Mouse (Mus musculus) limb, embryonic 11.5 days (tissue): ENCODE results near the gene Plac9b. TPM values are rescaled to one million over a fixed set of nuclear protein-coding genes. Genes with fewer than 3 reads are reported as not detected.
"Not testable (repeated sequence)": the region's sequence is repeated elsewhere in the genome, so short reads cannot be mapped to it uniquely, and the experiment has no call there.

Experiments used
- ATAC-seq: fragments of 200-750 bp; cut with Nextera tagmentation; 2 replicates; pipeline ENCODE4 v1.8.0; 2017; ENCODE audit warnings: low read depth; ENCODE audit not compliant: insufficient number of reproducible peaks, low FRiP score, low TSS enrichment
- DNase-seq: peaks from one replicate; pipeline ENCODE4 v3.0.0-alpha.2; 2015; ENCODE audit warnings: low spot score
- H3K27ac ChIP-seq: fragments of 300-500 bp; sonication (generic); replicated peaks from 2 replicates; pipeline ENCODE4 v1.5.1; 2014; ENCODE audit warnings: low read depth, mild to moderate bottlenecking, low read length
- H3K27me3 ChIP-seq: fragments of 300-500 bp; sonication (generic); 2 replicates; pipeline ENCODE4 v1.6.1; 2014; ENCODE audit warnings: mild to moderate bottlenecking, low read length, mixed read lengths; ENCODE audit not compliant: control insufficient read depth, insufficient read depth
- H3K36me3 ChIP-seq: fragments of 300-500 bp; sonication (generic); 2 replicates; pipeline ENCODE4 v1.6.1; 2014; ENCODE audit warnings: mild to moderate bottlenecking, low read length, moderate library complexity, mixed read lengths; ENCODE audit not compliant: control insufficient read depth, insufficient read depth
- H3K4me1 ChIP-seq: fragments of 300-500 bp; sonication (generic); 2 replicates; pipeline ENCODE4 v1.6.1; 2014; ENCODE audit warnings: low read length, mixed read lengths; ENCODE audit not compliant: control insufficient read depth, insufficient read depth
- H3K4me2 ChIP-seq: fragments of 300-500 bp; sonication (generic); 2 replicates; pipeline ENCODE4 v1.6.1; 2014; ENCODE audit warnings: low read depth, mild to moderate bottlenecking, moderate library complexity; ENCODE audit not compliant: severe bottlenecking
- H3K4me3 ChIP-seq: fragments of 300-500 bp; sonication (generic); 2 replicates; pipeline ENCODE4 v1.5.1; 2014; ENCODE audit warnings: low read depth, low read length
- H3K9ac ChIP-seq: fragments of 300-500 bp; sonication (generic); 2 replicates; pipeline ENCODE4 v1.6.1; 2014; ENCODE audit warnings: mild to moderate bottlenecking, low read length
- H3K9me3 ChIP-seq: fragments of 300-500 bp; sonication (generic); 2 replicates; pipeline ENCODE4 v1.6.1; 2016; ENCODE audit warnings: low read length; ENCODE audit not compliant: control insufficient read depth
- WGBS: fragments of 180-500 bp; shearing (Covaris S2); extraction: QIAGEN DNeasy Blood & Tissue Kit; methylation state at CpG from one replicate; pipeline ENCODE4 v1.1.7; 2014; 5-methylcytosine and 5-hydroxymethylcytosine counted together
- polyA plus RNA-seq: library from polyadenylated mRNA; unstranded; fragments of >200 nt; fragmentation: Nextera tagmentation; extraction: Ambion mirVana; gene quantifications from 2 replicates; pipeline ENCODE4 v1.2.1, GENCODE M21; 2014

Plac9b gene
- polyA plus RNA-seq, 1 experiment from 2014 or later = 0.45 TPM

DNA sequence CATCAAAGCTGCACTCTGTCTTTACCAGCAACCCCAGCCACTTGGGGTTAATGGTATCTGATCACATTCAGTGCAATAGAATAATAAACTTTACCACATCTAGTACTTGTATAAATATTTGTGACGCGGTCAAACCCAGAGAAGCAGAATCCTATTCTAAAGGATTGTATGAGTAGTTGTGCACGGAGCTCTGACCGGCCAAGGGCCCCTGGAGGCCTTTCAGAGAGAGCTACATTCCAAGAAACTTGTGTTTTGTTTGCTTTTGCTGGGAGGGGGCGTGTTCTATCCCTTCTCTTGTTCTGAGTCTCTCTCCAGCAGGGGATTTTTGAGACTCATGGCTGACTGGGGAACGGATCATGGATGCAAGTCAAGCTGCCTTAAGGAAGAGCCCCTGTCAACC is 7.3 kb downstream of the Plac9b start:
- not testable (repeated sequence) for H3K4me1 ChIP-seq, H3K27me3 ChIP-seq, DNase-seq, H3K27ac ChIP-seq, H3K9me3 ChIP-seq, H3K9ac ChIP-seq, H3K36me3 ChIP-seq, H3K4me2 ChIP-seq, ATAC-seq, H3K4me3 ChIP-seq
- no CpG with 5 or more reads among the region's 6 CpGs for WGBS

GRCm38 (mm10) chr14:26173955-26174354 is 8.3 kb downstream of the Plac9b start:
- not testable (repeated sequence) for H3K9ac ChIP-seq, H3K4me2 ChIP-seq, H3K9me3 ChIP-seq, H3K4me3 ChIP-seq, H3K4me1 ChIP-seq, H3K27ac ChIP-seq, ATAC-seq, DNase-seq, H3K27me3 ChIP-seq, H3K36me3 ChIP-seq
- WGBS = no CpG with 5 or more reads among the region's 3 CpGs

- not testable (repeated sequence) for H3K27me3 ChIP-seq, H3K4me2 ChIP-seq, H3K4me3 ChIP-seq, DNase-seq, H3K9me3 ChIP-seq, H3K27ac ChIP-seq, H3K36me3 ChIP-seq, ATAC-seq, H3K9ac ChIP-seq, H3K4me1 ChIP-seq
- WGBS = no CpG with 5 or more reads among the region's 12 CpGs
Measured at GRCm38 (mm10) chr14:26165266-26165665, 17.0 kb downstream of the Plac9b start.

DNA sequence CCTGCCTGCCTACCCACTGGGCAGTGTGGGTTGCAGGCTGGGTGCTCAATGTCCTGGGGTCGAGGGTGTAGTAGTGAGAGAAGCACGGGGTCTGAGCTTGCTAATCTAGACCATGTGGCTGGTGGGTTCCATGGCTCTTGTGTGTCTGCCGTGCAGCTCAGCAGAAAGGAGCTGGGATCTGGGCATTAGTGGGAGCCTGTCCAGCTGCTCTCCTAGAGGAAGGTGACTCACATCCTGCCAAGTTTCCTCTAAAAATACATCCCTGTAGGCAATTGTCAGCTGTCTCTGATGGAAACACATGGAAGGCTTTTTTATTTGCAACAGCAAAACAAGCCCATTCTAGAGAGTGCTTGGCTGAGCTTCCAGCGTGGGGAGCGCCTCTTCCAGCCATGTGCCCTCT is 19.9 kb downstream of the Plac9b start:
- DNase-seq, H3K9ac ChIP-seq, H3K9me3 ChIP-seq, H3K36me3 ChIP-seq, H3K27me3 ChIP-seq, H3K4me2 ChIP-seq, H3K27ac ChIP-seq, ATAC-seq, H3K4me3 ChIP-seq, H3K4me1 ChIP-seq: not testable (repeated sequence)
- no CpG with 5 or more reads among the region's 5 CpGs for WGBS

GRCm38 (mm10) chr14:26161156-26161555 is 21.1 kb downstream of the Plac9b start:
- not testable (repeated sequence) for H3K27me3 ChIP-seq, H3K4me1 ChIP-seq, H3K9me3 ChIP-seq, ATAC-seq, H3K4me2 ChIP-seq, H3K27ac ChIP-seq, DNase-seq, H3K36me3 ChIP-seq, H3K4me3 ChIP-seq, H3K9ac ChIP-seq
- no CpG with 5 or more reads among the region's 9 CpGs for WGBS

DNA sequence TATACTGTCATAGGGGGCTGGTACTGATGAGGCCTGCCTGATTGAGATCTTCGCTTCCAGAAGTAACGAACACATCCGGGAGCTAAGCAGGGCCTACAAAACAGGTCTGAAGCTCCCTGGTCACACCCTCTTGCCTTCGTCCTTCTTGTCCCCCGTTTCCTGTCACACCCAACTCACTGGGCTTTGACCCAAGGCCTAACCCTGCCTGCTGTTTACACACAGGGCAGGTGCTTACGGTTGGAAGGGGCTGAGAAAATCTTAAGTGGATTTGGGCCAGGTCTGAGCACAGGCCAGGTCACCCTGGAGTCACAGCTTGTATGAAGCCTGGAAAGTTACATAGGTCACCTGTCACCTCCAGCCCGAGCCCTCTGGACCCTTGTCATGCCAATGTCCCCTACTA is 26.2 kb downstream of the Plac9b start:
- not testable (repeated sequence) for H3K4me1 ChIP-seq, H3K9me3 ChIP-seq, H3K4me2 ChIP-seq, DNase-seq, ATAC-seq, H3K36me3 ChIP-seq, H3K9ac ChIP-seq, H3K27ac ChIP-seq, H3K4me3 ChIP-seq, H3K27me3 ChIP-seq
- WGBS = no CpG with 5 or more reads among the region's 7 CpGs

GRCm38 (mm10) chr14:26147095-26147494 is 35.2 kb downstream of the Plac9b start:
- not testable (repeated sequence) for H3K27me3 ChIP-seq, ATAC-seq, H3K4me3 ChIP-seq, H3K9ac ChIP-seq, DNase-seq, H3K9me3 ChIP-seq, H3K36me3 ChIP-seq, H3K4me2 ChIP-seq, H3K27ac ChIP-seq, H3K4me1 ChIP-seq
- no CpG with 5 or more reads among the region's 2 CpGs for WGBS

GRCm38 (mm10) chr14:26119095-26119494 is 63.2 kb downstream of the Plac9b start:
- H3K27ac ChIP-seq, H3K9me3 ChIP-seq, H3K36me3 ChIP-seq, H3K27me3 ChIP-seq, H3K4me1 ChIP-seq, H3K4me2 ChIP-seq, DNase-seq, H3K4me3 ChIP-seq, ATAC-seq, H3K9ac ChIP-seq: not testable (repeated sequence)
- no CpG with 5 or more reads among the region's 7 CpGs for WGBS

- H3K36me3 ChIP-seq, H3K9me3 ChIP-seq, H3K27ac ChIP-seq, H3K4me2 ChIP-seq, DNase-seq, H3K9ac ChIP-seq, H3K4me1 ChIP-seq, H3K4me3 ChIP-seq, H3K27me3 ChIP-seq: not testable (repeated sequence)
- WGBS = no CpG with 5 or more reads among the region's 18 CpGs
- peak; percentile 84 for ATAC-seq
Measured at GRCm38 (mm10) chr14:26118550-26119000, 63.7 kb downstream of the Plac9b start.
